In genomic region chr7:130762071-130762897, GRCm38 (mm10) we compare ENCODE assay signal across 8 mouse cellular contexts. TPM values are rescaled to one million over a fixed set of nuclear protein-coding genes. Genes with fewer than 3 reads are reported as not detected.
A peak's percentile ranks its signal among the peaks of the same experiment; 100 is the strongest.
DNase-seq lines count a peak whose midpoint lies in the region; ATAC-seq and TF ChIP-seq lines count a peak whose summit lies in the region.

No protein-coding gene starts in this region.

- H3K36me3 ChIP-seq in hindbrain, embryonic 11.5 days (ENCODE audit: control insufficient read depth, insufficient read depth, low read length), result 0 out of 2 replicates have a peak, but pooled peaks cover 7% of the 10 kb centered on the region
- H3K36me3 ChIP-seq in lung, postnatal 0 days (ENCODE audit: insufficient read depth, low read length), result no peaks in the 10 kb centered on the region

- WGBS in hindbrain, embryonic 11.5 days, result 37% methylated on average over 17 of the region's 17 CpGs
- WGBS in lung, postnatal 0 days, result 31% methylated on average over 17 of the region's 17 CpGs

- TF ChIP-seq CTCF in lung, postnatal 0 days (IDR thresholded peaks at IDR 0.05), result peak; percentile 87

- peak; percentile 62 for ATAC-seq in hindbrain, embryonic 11.5 days (ENCODE audit: low FRiP score)
- ATAC-seq in lung, postnatal 0 days, result peak; percentile 74

- H3K27me3 ChIP-seq in hindbrain, embryonic 11.5 days (ENCODE audit: control insufficient read depth, insufficient read depth, low read length), result no peaks in the 10 kb centered on the region
- H3K27me3 ChIP-seq in lung, postnatal 0 days (replicated peaks; ENCODE audit: insufficient read depth, low read length), result no peaks in the 10 kb centered on the region

- H3K4me2 ChIP-seq in hindbrain, embryonic 11.5 days (replicated peaks; ENCODE audit: low read depth, low read length), result no peak overlapping the region; the same call in 1 of the 2 replicates
- H3K4me2 ChIP-seq in lung, postnatal 0 days (replicated peaks; ENCODE audit: low read depth, low read length), result no peak overlapping the region

- TF ChIP-seq EP300 in lung, postnatal 0 days (IDR thresholded peaks at IDR 0.05), result no peak

- H3K4me1 ChIP-seq in hindbrain, embryonic 11.5 days (replicated peaks; ENCODE audit: control insufficient read depth, insufficient read depth, low read length), result no peaks in the 10 kb centered on the region
- no peaks in the 10 kb centered on the region for H3K4me1 ChIP-seq in lung, postnatal 0 days (ENCODE audit: insufficient read depth, low read depth, low read length)

- H3K9me3 ChIP-seq in hindbrain, embryonic 11.5 days (ENCODE audit: control insufficient read depth, low read length), result no peaks in the 10 kb centered on the region
- no peaks in the 10 kb centered on the region for H3K9me3 ChIP-seq in lung, postnatal 0 days (ENCODE audit: low read length)

- H3K9ac ChIP-seq in hindbrain, embryonic 11.5 days (ENCODE audit: low read depth, low read length), result no peak overlapping the region
- no peak overlapping the region for H3K9ac ChIP-seq in lung, postnatal 0 days (replicated peaks; ENCODE audit: low read depth)

- no peak overlapping the region for H3K4me3 ChIP-seq in hindbrain, embryonic 11.5 days (ENCODE audit: low read depth, low read length)
- H3K4me3 ChIP-seq in lung, postnatal 0 days (ENCODE audit: low read depth, low read length), result no peak overlapping the region

- peak; percentile 41 for DNase-seq in T-cell, adult 2 months (ENCODE audit: low spot score)
- peak; percentile 82 for DNase-seq in cerebellum, adult 9-10 months
- peak; percentile 79 for DNase-seq in forelimb bud, embryonic 11.5 days (ENCODE audit: low read depth, low spot score)
- DNase-seq in hindbrain, embryonic 11.5 days (ENCODE audit: low spot score), result peak; percentile 88
- peak; percentile 58 to 77 for DNase-seq in layer of hippocampus, adult 8-10 months (ENCODE audit: low spot score in 2 of 2)
- peak; percentile 83 for DNase-seq in lung, postnatal 0 days (ENCODE audit: low spot score)
- peak; percentile 66 for DNase-seq in ovary, postnatal 14 days (ENCODE audit: low spot score)
- peak; percentile 33 to 48 for DNase-seq in thymus, postnatal 36 days

- H3K27ac ChIP-seq in hindbrain, embryonic 11.5 days (ENCODE audit: low read depth, low read length), result 0 out of 2 replicates have a peak overlapping the region, but pooled peaks have one; percentile 51
- H3K27ac ChIP-seq in lung, postnatal 0 days (ENCODE audit: low read length), result no peak overlapping the region

RNA-seq across cellular contexts. Expression of gene Btbd16, which starts 11.6 kb away (rescaled TPM):
- 0.08 TPM in 1 of 2 replicates, not detected in the other for polyA plus RNA-seq in hindbrain, embryonic 11.5 days (2014; fragmentation: Nextera tagmentation; extraction: Ambion mirVana)
- total RNA-seq in layer of hippocampus, adult 8-10 months (2022), result under 1 TPM; 0.33 to 0.58 (median 0.46) TPM
- polyA plus RNA-seq in lung, postnatal 0 days (2015; fragmentation: Nextera tagmentation; extraction: Ambion mirVana), result 0.08 TPM in 1 of 2 replicates, not detected in the other
